In the genomic region with DNA sequence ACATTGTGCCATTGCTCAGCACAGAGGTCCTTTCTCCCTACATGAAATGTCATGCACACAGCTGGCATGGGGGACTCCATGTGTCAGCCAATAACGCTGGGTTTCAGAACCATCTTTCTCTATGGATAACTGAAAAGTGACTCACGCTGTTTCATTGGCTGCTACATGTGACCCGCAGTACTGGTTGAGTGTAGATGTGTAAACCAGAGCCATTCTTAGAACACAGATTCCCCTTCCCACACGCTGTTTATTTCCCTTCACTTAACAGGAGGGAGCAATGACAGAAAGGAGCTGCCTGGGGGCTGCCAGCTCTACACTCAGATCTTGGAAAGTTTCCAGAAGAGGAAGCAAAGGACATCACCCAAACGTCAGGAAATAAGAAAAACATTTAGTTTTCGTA, we compare ENCODE assay signal across 11 mouse cellular contexts.
DNase-seq lines count a peak whose midpoint lies in the region; ATAC-seq and TF ChIP-seq lines count a peak whose summit lies in the region.
"Had no signal": no experiment of that assay in that cellular context is flagged by ENCODE, and none has a peak within 500 bp of the region (broad histone marks: within the 10 kb centered on the region; RNA-seq: fewer than 3 reads in every experiment).

No protein-coding gene starts in this region.

- intact Hi-C loops in heart, postnatal 36 days (cut with DNase I), result no loop called here

- TF ChIP-seq EP300 in stomach, postnatal 0 days (optimal IDR thresholded peaks at IDR 0.05), result no peak

- H3K27ac ChIP-seq in kidney, postnatal 0 days, result no peak overlapping the region
- no peak overlapping the region for H3K27ac ChIP-seq in stomach, postnatal 0 days (replicated peaks)

- peak; percentile 93 for DNase-seq in heart, adult 11 months
- no peak for DNase-seq in heart, postnatal 36 days
- peak; percentile 42 for DNase-seq in kidney, postnatal 0 days (ENCODE audit: low spot score)
- no peak for DNase-seq in kidney, adult 9 months
- DNase-seq in right cerebral cortex, adult 2 months (ENCODE audit: low spot score in 2 of 2), result peak; percentile 14 to 26
- no peak for DNase-seq in right cerebral cortex, postnatal 4 days
- DNase-seq in stomach, postnatal 0 days (ENCODE audit: low spot score), result no peak
- DNase-seq in thymus, postnatal 14 days, result no peak
- DNase-seq: heart, postnatal 14 days; thymus, adult 18-20 months had no signal

- no peaks in the 10 kb centered on the region for H3K9me3 ChIP-seq in kidney, postnatal 0 days (replicated peaks; ENCODE audit: low read length)
- no peaks in the 10 kb centered on the region for H3K9me3 ChIP-seq in stomach, postnatal 0 days (ENCODE audit: control insufficient read depth, low read length)
- H3K9me3 ChIP-seq: megakaryocyte, embryonic 14.5 days had no signal

- no peaks in the 10 kb centered on the region for H3K27me3 ChIP-seq in kidney, postnatal 0 days (ENCODE audit: insufficient read depth, low read length)
- no peaks in the 10 kb centered on the region for H3K27me3 ChIP-seq in stomach, postnatal 0 days (ENCODE audit: control insufficient read depth, insufficient read depth, low read length)

- ATAC-seq in kidney, postnatal 0 days (replicated peaks; ENCODE audit: low FRiP score, low read depth), result no peak
- ATAC-seq in stomach, postnatal 0 days (ENCODE audit: low FRiP score, low TSS enrichment), result peak; percentile 42; the same call in 1 of the 2 replicates

- TF ChIP-seq CTCF in kidney, postnatal 0 days (IDR thresholded peaks at IDR 0.05; ENCODE audit: low read depth), result no peak
- no peak for TF ChIP-seq CTCF in stomach, postnatal 0 days (IDR thresholded peaks at IDR 0.05; ENCODE audit: low read depth)

- 0 out of 2 replicates have a peak, but pooled peaks cover 2% of the 10 kb centered on the region for H3K4me1 ChIP-seq in kidney, postnatal 0 days (replicated peaks; ENCODE audit: insufficient read depth, low read length)
- H3K4me1 ChIP-seq in stomach, postnatal 0 days (replicated peaks; ENCODE audit: control insufficient read depth, insufficient read depth), result 0 out of 2 replicates have a peak, but pooled peaks cover 2% of the 10 kb centered on the region

- no peak overlapping the region for H3K4me3 ChIP-seq in kidney, postnatal 0 days (replicated peaks; ENCODE audit: low read depth, low read length)
- no peak overlapping the region for H3K4me3 ChIP-seq in stomach, postnatal 0 days (ENCODE audit: low read depth, low read length)
- H3K4me3 ChIP-seq: megakaryocyte, embryonic 14.5 days had no signal

- no peak overlapping the region for H3K9ac ChIP-seq in kidney, postnatal 0 days (ENCODE audit: low read depth, low read length)
- H3K9ac ChIP-seq in stomach, postnatal 0 days (ENCODE audit: low read length), result no peak overlapping the region

- no peaks in the 10 kb centered on the region for H3K36me3 ChIP-seq in kidney, postnatal 0 days (ENCODE audit: insufficient read depth, low read length)
- H3K36me3 ChIP-seq in stomach, postnatal 0 days (ENCODE audit: control insufficient read depth, insufficient read depth, low read length), result no peaks in the 10 kb centered on the region

- WGBS in kidney, postnatal 0 days, result 57% methylated on average over 6 of the region's 6 CpGs
- 48% methylated on average over 6 of the region's 6 CpGs for WGBS in stomach, postnatal 0 days

- no peak overlapping the region for H3K4me2 ChIP-seq in kidney, postnatal 0 days (ENCODE audit: low read length)
- H3K4me2 ChIP-seq in stomach, postnatal 0 days (replicated peaks; ENCODE audit: low read depth), result no peak overlapping the region

Comparison
In these comparisons a context has a peak if more than half of its experiments do, and no peak if none do; other contexts are left out.
1. DNase-seq: peak in heart, adult 11 months (single experiment), kidney, postnatal 0 days (single experiment) and right cerebral cortex, adult 2 months (2 of 2); none in heart, postnatal 36 days (0 of 2), kidney, adult 9 months (single experiment), right cerebral cortex, postnatal 4 days (single experiment), stomach, postnatal 0 days (single experiment) and thymus, postnatal 14 days (single experiment).